Mouse (Mus musculus) lung, postnatal 0 days (tissue): Measurements from ENCODE around the gene F930015N05Rik.

Experiments used
- CTCF ChIP-seq: IDR thresholded peaks from 2 replicates; pipeline ENCODE4 v1.5.1; 2016; ENCODE audit warnings: antibody characterized with exemption, mild to moderate bottlenecking
- EP300 ChIP-seq: IDR thresholded peaks from 2 replicates; pipeline ENCODE4 v1.6.1; 2016; ENCODE audit warnings: antibody characterized with exemption, mild to moderate bottlenecking, control low read depth

DNA sequence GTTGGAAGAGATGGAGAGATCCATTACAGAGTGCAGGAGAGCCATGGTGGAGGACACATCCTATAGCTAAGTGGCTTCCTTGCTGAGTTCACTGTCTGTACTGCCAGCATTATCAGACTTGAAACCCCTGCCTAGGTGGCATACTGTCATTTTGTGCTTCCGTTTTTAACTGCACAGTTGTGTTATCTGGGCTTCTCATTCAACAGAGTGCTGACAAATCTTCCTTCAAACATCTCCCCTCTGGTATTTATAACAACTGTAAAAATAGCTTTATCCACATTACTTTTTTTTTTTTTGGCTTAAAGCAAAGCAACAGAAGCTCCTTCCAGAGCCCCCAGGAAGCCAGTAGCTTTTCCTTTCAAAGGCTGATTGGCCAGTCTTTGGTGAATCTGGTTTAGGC lies 8.8 kb upstream of the F930015N05Rik start:
- TF ChIP-seq EP300: no peak
- no peak for TF ChIP-seq CTCF
